Mouse (Mus musculus) liver (tissue): ENCODE measurements at regions not wholly inside any gene's neighbourhood (a gene's known extent, or its start where the extent isn't known, plus 50 kb on each side); places are given as distances from the start of the nearest gene placed in this dataset.
"Not testable (repeated sequence)": the region's sequence is repeated elsewhere in the genome, so short reads cannot be mapped to it uniquely, and the experiment has no call there.

ENCODE experiments used
- DNase-seq: peaks from one replicate; pipeline ENCODE4 v3.0.0-alpha.2; 2020; ENCODE audit warnings: mixed read lengths

GRCm38 (mm10) chr17:94866630-94867029 is 116.8 kb upstream of the Mettl4 start:
- no peak for DNase-seq

- peak; percentile 83 for DNase-seq
Measured at GRCm38 (mm10) chr17:94864531-94865318, 114.9 kb upstream of the Mettl4 start.

GRCm38 (mm10) chr17:94854698-94855097 is 104.9 kb upstream of the Mettl4 start:
- DNase-seq: not testable (repeated sequence)

- DNase-seq: peak; percentile 82
Measured at GRCm38 (mm10) chr17:94834446-94835117, 84.8 kb upstream of the Mettl4 start.

- DNase-seq: not testable (repeated sequence)
Measured at GRCm38 (mm10) chr17:94834067-94834445, 84.2 kb upstream of the Mettl4 start.

GRCm38 (mm10) chr17:94826415-94826814 is 76.6 kb upstream of the Mettl4 start:
- DNase-seq: not testable (repeated sequence)

- no peak for DNase-seq
Measured at GRCm38 (mm10) chr17:94808758-94809157, 58.9 kb upstream of the Mettl4 start.
